Mouse (Mus musculus): ENCODE measurements around the gene Csrp2.

- no peak for TF ChIP-seq POLR2A (IDR thresholded peaks at IDR 0.05; ENCODE audit: low read depth, low read length)
- TF ChIP-seq CTCF (IDR thresholded peaks at IDR 0.05; ENCODE audit: extremely low read depth, insufficient read depth, insufficient read length, insufficient replicate concordance), result no peak
These were observed 2.1 kb upstream of the Csrp2 start for GRCm38 (mm10) chr10:110917521-110917920.

Data from spleen, adult 2 months (tissue).